Mouse (Mus musculus): ENCODE data around the gene Foxk1.

Gene Foxk1

DNA sequence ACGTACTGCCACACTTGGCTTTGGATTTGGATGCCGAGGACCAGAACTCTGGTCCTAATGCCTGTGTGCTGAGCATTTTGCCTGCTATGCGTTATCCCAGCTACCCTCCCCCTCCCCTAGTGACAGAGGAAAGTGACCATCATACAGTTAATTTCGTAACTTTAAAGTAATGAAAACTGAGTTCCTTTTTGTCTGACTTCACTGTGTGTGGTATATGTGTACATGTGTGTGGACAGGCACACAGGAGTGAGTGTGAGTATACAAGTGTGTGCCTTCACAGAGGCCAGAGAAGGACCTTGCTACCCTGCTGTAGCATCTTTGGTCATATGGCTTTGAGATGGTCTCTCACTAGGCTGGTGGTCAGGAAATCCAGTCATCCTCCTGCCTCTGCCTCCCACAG, 17.1 kb downstream of the Foxk1 start:
- in situ Hi-C loops (cut with MboI): no loop called here

DNA sequence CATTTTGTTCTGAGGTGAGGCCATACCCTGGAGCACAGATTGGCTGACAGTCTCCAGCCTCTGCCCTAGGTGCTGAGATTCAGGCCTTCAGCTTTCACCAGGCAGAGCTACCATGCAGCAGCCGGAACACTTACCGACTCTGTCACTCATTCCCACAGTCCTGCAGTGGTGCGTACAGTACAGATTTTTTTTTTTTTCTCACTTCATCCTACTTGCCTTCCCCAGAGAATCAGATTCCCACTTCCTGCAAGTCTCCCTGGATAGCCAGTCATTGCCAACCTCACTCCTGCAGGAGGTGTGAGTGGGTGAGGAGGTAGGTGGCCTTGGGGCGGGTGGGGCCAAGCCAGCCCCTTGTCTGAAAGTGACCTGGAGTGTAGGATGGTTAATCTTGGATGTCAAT, 19.0 kb downstream of the Foxk1 start:
- in situ Hi-C loops (cut with MboI): no loop called here

DNA sequence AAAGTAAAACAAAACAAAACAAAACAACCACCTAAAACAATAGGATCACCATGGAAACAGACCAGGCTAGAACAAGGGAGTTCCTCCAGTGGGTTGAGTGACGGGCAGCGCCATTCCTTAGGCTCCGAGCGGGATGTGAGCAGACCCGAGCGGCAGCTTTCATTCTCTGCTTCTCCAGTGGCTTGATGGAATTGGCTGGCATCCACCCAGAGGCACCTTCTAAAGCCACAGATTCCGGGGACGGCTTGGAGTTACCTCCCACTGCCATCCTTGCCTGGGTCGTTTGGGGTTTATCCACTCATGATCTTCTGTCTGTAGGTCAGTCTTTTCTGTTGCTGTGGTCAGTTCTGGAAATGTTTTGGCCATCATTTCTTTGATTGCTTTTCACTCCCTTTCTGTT, 19.6 kb downstream of the Foxk1 start:
- in situ Hi-C loops (cut with MboI): no loop called here

- in situ Hi-C loops (cut with MboI): no loop called here
Measured at GRCm38 (mm10) chr5:142421886-142422285, 20.6 kb downstream of the Foxk1 start.

GRCm38 (mm10) chr5:142423141-142423540, 21.8 kb downstream of the Foxk1 start:
- in situ Hi-C loops (cut with MboI): no loop called here

GRCm38 (mm10) chr5:142423701-142424100, 22.4 kb downstream of the Foxk1 start:
- in situ Hi-C loops (cut with MboI): no loop called here

- in situ Hi-C loops (cut with MboI): no loop called here
Measured at GRCm38 (mm10) chr5:142424627-142425349, 23.5 kb downstream of the Foxk1 start.

- in situ Hi-C loops (cut with MboI): no loop called here
Measured at GRCm38 (mm10) chr5:142426476-142426875, 25.2 kb downstream of the Foxk1 start.

DNA sequence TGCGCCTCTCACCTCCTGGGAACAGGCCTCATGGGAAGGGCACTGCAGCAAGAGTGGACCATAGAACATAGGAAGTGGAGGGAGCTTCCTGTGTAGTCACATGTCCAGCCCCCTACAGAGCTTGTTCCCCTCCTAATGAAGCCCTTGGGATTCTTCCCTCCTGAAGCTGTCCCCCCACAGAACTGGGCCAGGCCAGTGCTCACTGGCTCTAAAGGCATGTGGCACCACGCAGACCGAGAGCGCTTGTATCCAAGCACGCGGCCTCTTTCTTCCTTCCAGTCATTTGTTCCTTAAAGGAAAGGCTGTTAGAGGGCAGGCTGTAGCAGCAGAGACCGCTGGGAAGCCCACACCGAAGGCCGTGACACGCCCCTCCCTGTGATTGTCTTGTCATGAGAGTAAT, 26.6 kb downstream of the Foxk1 start:
- in situ Hi-C loops (cut with MboI): no loop called here

DNA sequence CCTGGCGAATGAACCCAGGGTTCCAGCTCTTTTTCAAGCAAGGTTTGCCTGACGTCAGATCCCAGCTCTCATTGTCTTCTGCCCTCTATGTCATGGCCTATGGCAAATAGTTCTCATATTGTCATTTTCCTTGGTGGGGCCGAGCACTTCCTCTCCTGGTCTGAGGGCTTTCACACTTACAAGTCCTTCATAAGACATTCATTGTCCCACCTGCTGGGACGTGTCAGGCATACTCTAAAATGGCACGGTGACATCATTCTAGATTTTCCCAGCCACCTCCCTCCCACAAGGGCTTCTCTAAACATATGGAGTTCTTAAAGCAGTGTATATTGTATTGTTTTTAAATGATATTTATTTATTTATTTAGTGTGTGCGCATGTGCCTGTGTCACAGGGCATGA, 27.4 kb downstream of the Foxk1 start:
- in situ Hi-C loops (cut with MboI): no loop called here

DNA sequence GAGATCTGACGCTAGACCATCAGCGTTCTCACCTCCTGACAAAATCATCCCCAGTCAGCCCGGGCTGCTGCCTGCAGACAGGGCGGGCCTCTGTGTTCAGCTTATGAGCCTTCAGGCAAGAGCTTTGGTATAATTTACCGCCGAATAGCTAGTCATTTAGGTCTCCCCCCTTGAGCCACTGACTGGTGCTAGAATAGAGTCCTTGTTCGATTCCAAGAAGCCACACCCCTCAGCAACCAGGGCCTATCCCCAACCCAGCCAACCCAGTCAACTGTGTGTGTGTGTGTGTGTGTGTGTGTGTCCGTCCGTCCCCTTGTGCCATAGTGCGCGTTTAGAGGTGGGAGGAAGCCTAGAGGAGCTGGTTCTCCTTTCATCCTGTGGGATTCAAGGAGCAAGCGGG, 29.7 kb downstream of the Foxk1 start:
- in situ Hi-C loops (cut with MboI): no loop called here

DNA sequence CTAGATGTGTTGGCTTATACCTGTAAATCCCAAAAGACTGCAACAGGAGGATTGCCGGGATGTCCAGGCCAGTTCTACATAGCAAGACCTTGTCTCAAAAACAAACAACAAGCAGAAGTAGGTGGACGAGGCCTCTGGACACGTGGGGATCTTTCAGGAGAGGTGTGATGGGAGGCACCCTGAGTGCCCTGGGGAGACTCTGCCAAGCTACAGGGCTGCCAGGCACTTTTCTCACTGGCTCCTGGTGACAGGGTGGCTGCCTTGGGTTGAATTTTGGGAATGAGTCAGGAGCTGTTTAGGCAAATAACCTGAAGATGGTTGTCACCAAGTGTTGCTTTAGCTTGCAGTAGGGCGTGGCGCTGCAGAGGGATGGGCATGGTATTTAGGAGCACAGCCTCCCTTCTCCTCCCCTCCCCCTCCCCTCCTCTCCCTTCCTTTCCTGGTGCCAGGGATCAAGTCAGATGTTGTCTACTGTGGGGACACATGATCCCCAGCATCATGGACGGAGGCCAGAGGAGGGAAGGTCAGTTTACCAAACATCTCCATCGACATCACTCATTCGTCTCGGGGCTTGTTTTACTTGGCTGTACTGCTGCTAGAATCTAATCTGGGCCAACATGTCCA, 30.6 kb downstream of the Foxk1 start:
- in situ Hi-C loops (cut with MboI): no loop called here

- in situ Hi-C loops (cut with MboI): no loop called here
Measured at GRCm38 (mm10) chr5:142432695-142433094, 31.4 kb downstream of the Foxk1 start.

DNA sequence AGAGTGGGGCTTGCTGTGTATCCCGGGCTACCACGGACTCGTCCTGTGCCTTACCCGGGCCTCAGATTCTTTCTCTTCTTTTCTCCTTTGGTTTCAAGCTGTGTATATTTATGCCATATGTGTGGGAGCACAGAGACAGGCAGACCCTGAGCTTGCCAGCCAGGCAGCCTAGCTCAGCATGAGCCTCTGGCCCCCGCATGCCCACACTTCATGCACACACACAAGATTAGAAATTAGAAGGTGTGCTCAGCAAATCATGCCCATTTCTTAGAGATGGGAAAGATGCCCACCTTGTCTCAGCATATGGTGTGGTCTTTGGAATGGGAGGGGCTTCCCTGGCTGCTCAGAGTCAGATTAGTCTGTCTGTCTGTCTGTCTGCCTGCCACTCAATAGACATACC, 32.8 kb downstream of the Foxk1 start:
- in situ Hi-C loops (cut with MboI): no loop called here

- in situ Hi-C loops (cut with MboI): no loop called here
Measured at GRCm38 (mm10) chr5:142435736-142436135, 34.4 kb downstream of the Foxk1 start.

DNA sequence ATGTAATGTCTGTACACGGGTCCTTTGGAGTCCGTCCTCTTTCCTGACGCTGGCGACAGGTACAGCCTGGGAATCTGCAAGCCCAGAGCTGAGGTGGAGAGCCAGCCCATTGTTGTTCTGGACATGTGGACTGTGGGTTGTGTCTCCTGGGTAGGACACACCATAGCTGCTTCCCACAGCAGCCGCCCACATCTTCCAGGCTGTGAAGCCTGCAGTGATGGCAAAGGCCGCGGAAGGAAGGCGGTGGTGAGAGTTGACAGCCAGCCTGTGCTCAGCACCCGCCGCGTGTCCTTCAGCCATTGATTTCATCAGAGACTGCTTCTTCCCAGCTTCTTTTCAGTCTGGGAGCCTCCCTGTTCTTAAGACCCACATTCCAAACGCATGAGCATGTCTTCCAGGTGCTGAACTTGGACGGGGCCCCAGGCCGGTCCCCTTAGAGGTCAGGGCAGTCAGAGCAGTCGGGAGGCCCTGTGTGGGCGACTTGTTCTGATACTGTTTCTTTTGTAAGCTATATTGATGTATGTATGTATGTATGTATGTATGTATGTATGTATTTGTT, 37.2 kb downstream of the Foxk1 start:
- in situ Hi-C loops (cut with MboI): no loop called here

DNA sequence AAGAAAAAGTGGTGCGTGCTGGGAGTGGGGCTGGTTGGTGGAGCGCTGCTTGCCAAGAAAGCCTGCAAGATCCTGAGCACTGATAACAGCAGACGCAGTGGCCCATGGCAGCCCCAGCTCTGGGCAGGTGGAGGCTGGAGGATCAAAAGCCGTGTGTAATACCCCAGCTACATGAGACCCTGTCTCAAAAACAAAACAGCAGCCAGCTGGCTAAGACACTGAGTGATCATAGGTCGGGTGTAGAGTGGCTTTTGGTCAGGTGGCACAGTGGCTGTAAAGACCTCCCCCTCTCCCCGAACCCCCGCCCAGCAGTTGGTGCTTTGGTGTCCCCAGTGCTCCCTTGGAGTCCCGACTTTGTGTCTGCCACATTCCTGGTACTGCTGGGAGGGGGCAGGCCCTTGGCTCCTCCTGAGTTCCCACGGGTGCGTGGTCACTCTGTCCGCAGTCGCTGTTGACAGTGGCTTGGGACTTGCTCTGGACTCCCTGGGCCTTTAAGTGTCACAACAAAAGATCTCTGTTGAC, 38.7 kb downstream of the Foxk1 start:
- in situ Hi-C loops (cut with MboI): loop anchor here (10.0 kb wide), 1 partner anchor 75 kb away; no protein-coding TSS in a partner anchor

- in situ Hi-C loops (cut with MboI): loop anchor here (10.0 kb wide), 1 partner anchor 76 kb away; no protein-coding TSS in a partner anchor
Measured at GRCm38 (mm10) chr5:142440451-142441147, 39.3 kb downstream of the Foxk1 start.

DNA sequence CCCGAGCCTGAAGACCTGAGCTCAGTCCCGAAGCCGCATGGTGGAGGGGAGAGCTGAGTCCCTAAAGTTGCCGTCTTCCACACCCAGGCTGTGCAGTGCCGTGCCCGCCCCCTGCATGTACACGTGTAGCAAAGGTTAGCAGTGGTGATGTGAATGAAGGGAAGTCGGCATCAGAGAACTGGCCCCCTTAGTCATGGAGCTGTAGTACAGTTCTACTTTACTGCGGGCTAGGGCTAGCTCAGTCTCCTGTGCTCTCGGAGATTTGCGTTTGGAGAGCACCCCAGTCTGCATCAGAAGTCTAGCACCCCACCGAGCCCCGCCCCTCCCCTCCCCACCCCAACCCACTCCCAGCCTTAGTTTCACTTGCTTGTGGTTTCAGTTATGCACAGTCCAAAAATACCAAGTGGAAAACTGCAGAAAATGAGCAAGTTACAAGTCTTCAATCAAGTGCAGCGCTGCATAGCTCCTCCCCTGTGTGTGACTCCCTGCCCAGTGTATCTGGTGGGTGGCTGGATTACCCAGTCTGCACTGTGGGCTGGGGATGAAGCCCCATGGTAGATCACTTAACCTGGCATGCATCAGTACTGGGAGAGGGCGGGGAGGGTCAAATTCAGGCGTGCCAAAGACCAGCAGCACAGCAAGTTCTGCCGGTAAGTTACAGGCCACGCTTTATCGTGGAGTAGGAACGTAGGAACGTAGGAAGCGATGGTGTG, 40.2 kb downstream of the Foxk1 start:
- in situ Hi-C loops (cut with MboI): loop anchor here (10.0 kb wide), 1 partner anchor 77 kb away; no protein-coding TSS in a partner anchor

- in situ Hi-C loops (cut with MboI): loop anchor here (10.0 kb wide), 1 partner anchor 77 kb away; no protein-coding TSS in a partner anchor
Measured at GRCm38 (mm10) chr5:142442045-142442440, 40.7 kb downstream of the Foxk1 start.

- in situ Hi-C loops (cut with MboI): loop anchor here (10.0 kb wide), 1 partner anchor 79 kb away; no protein-coding TSS in a partner anchor
Measured at GRCm38 (mm10) chr5:142443514-142443913, 42.2 kb downstream of the Foxk1 start.
